In genomic region chr4:100498192-100498591, GRCm38 (mm10) we compare ENCODE assay signal across 11 mouse cellular contexts. TPM values are rescaled to one million over a fixed set of nuclear protein-coding genes. Genes with fewer than 3 reads are reported as not detected.
DNase-seq lines count a peak whose midpoint lies in the region; ATAC-seq and TF ChIP-seq lines count a peak whose summit lies in the region.
"Had no signal": no experiment of that assay in that cellular context is flagged by ENCODE, and none has a peak within 500 bp of the region (broad histone marks: within the 10 kb centered on the region; RNA-seq: fewer than 3 reads in every experiment).

No protein-coding gene starts in this region.

- H3K36me3 ChIP-seq in hindbrain, postnatal 0 days (ENCODE audit: insufficient read depth, low read length), result no peaks in the 10 kb centered on the region
- no peaks in the 10 kb centered on the region for H3K36me3 ChIP-seq in hindbrain, embryonic 12.5 days
- H3K36me3 ChIP-seq in embryonic facial prominence, embryonic 11.5 days (replicated peaks; ENCODE audit: control insufficient read depth, insufficient read depth, low read depth, low read length), result no peaks in the 10 kb centered on the region
- no peaks in the 10 kb centered on the region for H3K36me3 ChIP-seq in neural tube, embryonic 15.5 days
- H3K36me3 ChIP-seq: heart, embryonic 13.5 days had no signal

- H3K4me2 ChIP-seq in hindbrain, postnatal 0 days (ENCODE audit: low read depth, low read length), result no peak overlapping the region
- no peak overlapping the region for H3K4me2 ChIP-seq in hindbrain, embryonic 12.5 days (replicated peaks)
- no peak overlapping the region for H3K4me2 ChIP-seq in embryonic facial prominence, embryonic 11.5 days (ENCODE audit: low read depth, low read length)
- no peak overlapping the region for H3K4me2 ChIP-seq in neural tube, embryonic 15.5 days
- H3K4me2 ChIP-seq: heart, embryonic 13.5 days had no signal

- DNase-seq in adrenal gland, adult 18-20 months (ENCODE audit: low spot score in 2 of 2), result peak; percentile 26 to 39
- no peak for DNase-seq in adrenal gland, adult 8-10 months
- DNase-seq in hindbrain, postnatal 0 days (ENCODE audit: low spot score), result peak; percentile 23
- DNase-seq in 3T3-L1 (ENCODE audit: low read depth, low spot score), result peak; percentile 36
- peak; percentile 42 for DNase-seq in embryonic facial prominence, embryonic 11.5 days (ENCODE audit: low spot score)

- H3K27ac ChIP-seq in hindbrain, postnatal 0 days, result no peak overlapping the region
- H3K27ac ChIP-seq in hindbrain, embryonic 12.5 days, result no peak overlapping the region
- H3K27ac ChIP-seq in embryonic facial prominence, embryonic 11.5 days (replicated peaks; ENCODE audit: low read depth, low read length), result no peak overlapping the region
- H3K27ac ChIP-seq in neural tube, embryonic 15.5 days (replicated peaks), result no peak overlapping the region
- H3K27ac ChIP-seq: heart, embryonic 13.5 days had no signal

- 58% methylated on average over 6 of the region's 6 CpGs for WGBS in hindbrain, postnatal 0 days
- WGBS in hindbrain, embryonic 12.5 days, result 65% methylated on average over 6 of the region's 6 CpGs
- 52% methylated on average over 6 of the region's 6 CpGs for WGBS in embryonic facial prominence, embryonic 11.5 days
- 64% methylated on average over 6 of the region's 6 CpGs for WGBS in neural tube, embryonic 15.5 days

- H3K9me3 ChIP-seq in hindbrain, postnatal 0 days (ENCODE audit: low read length), result no peaks in the 10 kb centered on the region
- H3K9me3 ChIP-seq in hindbrain, embryonic 12.5 days (replicated peaks), result no peaks in the 10 kb centered on the region
- no peaks in the 10 kb centered on the region for H3K9me3 ChIP-seq in embryonic facial prominence, embryonic 11.5 days (replicated peaks; ENCODE audit: control insufficient read depth, low read length)
- H3K9me3 ChIP-seq in neural tube, embryonic 15.5 days (replicated peaks), result no peaks in the 10 kb centered on the region
- H3K9me3 ChIP-seq: heart, embryonic 13.5 days had no signal

- H3K4me3 ChIP-seq in hindbrain, postnatal 0 days (ENCODE audit: low read length), result no peak overlapping the region
- H3K4me3 ChIP-seq in hindbrain, embryonic 12.5 days, result no peak overlapping the region
- no peak overlapping the region for H3K4me3 ChIP-seq in embryonic facial prominence, embryonic 11.5 days (ENCODE audit: low read depth, low read length)
- no peak overlapping the region for H3K4me3 ChIP-seq in neural tube, embryonic 15.5 days (replicated peaks)
- H3K4me3 ChIP-seq: heart, embryonic 13.5 days had no signal

- no peak overlapping the region for H3K9ac ChIP-seq in hindbrain, postnatal 0 days (replicated peaks; ENCODE audit: low read length)
- no peak overlapping the region for H3K9ac ChIP-seq in hindbrain, embryonic 12.5 days
- no peak overlapping the region for H3K9ac ChIP-seq in embryonic facial prominence, embryonic 11.5 days (replicated peaks; ENCODE audit: low read length)
- no peak overlapping the region for H3K9ac ChIP-seq in neural tube, embryonic 15.5 days (replicated peaks)
- H3K9ac ChIP-seq: heart, embryonic 13.5 days had no signal

- no peak for ATAC-seq in hindbrain, postnatal 0 days
- no peak for ATAC-seq in hindbrain, embryonic 12.5 days (ENCODE audit: low FRiP score)
- no peak for ATAC-seq in embryonic facial prominence, embryonic 11.5 days (replicated peaks; ENCODE audit: insufficient number of reproducible peaks, low FRiP score, low TSS enrichment, low read depth)
- ATAC-seq in monocyte, adult 5-6 weeks (replicated peaks; ENCODE audit: insufficient number of reproducible peaks, low FRiP score, low TSS enrichment, poor library complexity, severe bottlenecking), result no peak
- ATAC-seq in neural tube, embryonic 15.5 days (ENCODE audit: low FRiP score), result no peak

- H3K4me1 ChIP-seq in hindbrain, postnatal 0 days (ENCODE audit: insufficient read depth, low read length), result no peaks in the 10 kb centered on the region
- no peaks in the 10 kb centered on the region for H3K4me1 ChIP-seq in hindbrain, embryonic 12.5 days
- no peaks in the 10 kb centered on the region for H3K4me1 ChIP-seq in embryonic facial prominence, embryonic 11.5 days (ENCODE audit: control insufficient read depth, insufficient read depth, low read length)
- H3K4me1 ChIP-seq in neural tube, embryonic 15.5 days, result no peaks in the 10 kb centered on the region
- H3K4me1 ChIP-seq: heart, embryonic 13.5 days had no signal

- no peaks in the 10 kb centered on the region for H3K27me3 ChIP-seq in hindbrain, postnatal 0 days (ENCODE audit: insufficient read depth, low read length)
- H3K27me3 ChIP-seq in hindbrain, embryonic 12.5 days, result no peaks in the 10 kb centered on the region
- no peaks in the 10 kb centered on the region for H3K27me3 ChIP-seq in embryonic facial prominence, embryonic 11.5 days (ENCODE audit: control insufficient read depth, insufficient read depth, low read length)
- no peaks in the 10 kb centered on the region for H3K27me3 ChIP-seq in neural tube, embryonic 15.5 days (replicated peaks)
- H3K27me3 ChIP-seq: heart, embryonic 13.5 days had no signal

- peak; percentile 50 for TF ChIP-seq CTCF in hindbrain, postnatal 0 days (IDR thresholded peaks at IDR 0.05; ENCODE audit: low read depth)

RNA-seq across cellular contexts. Expression of gene Ube2u, which starts 19.5 kb away (rescaled TPM):
- total RNA-seq in adrenal gland, adult 18-20 months (2021), result not detected
- total RNA-seq in adrenal gland, adult 8-10 months (2022), result not detected
- not detected in 2 replicates for total RNA-seq in hindbrain, postnatal 0 days (2014; rRNA removed)
- 0.11 and 0.13 TPM in 2 replicates for polyA plus RNA-seq in hindbrain, postnatal 0 days (2015; fragmentation: Nextera tagmentation; extraction: Ambion mirVana)
- polyA plus RNA-seq in hindbrain, embryonic 12.5 days (2016; fragmentation: Nextera tagmentation; extraction: Ambion mirVana), result 0.90 and 1.2 TPM in 2 replicates
- polyA plus RNA-seq in embryonic facial prominence, embryonic 11.5 days (2014; fragmentation: Nextera tagmentation; extraction: Ambion mirVana), result 0.45 and 0.77 TPM in 2 replicates
- not detected in 3 replicates for total RNA-seq in monocyte, adult 5-6 weeks (2017)
- 0.11 and 0.13 TPM in 2 replicates for polyA plus RNA-seq in neural tube, embryonic 15.5 days (2015; fragmentation: Nextera tagmentation; extraction: Ambion mirVana)
- total RNA-seq: left cerebral cortex, postnatal 14 days had no signal
- polyA plus RNA-seq: thymus, postnatal 0 days had no signal
